Comparison of ENCODE assay signal across 10 mouse cellular contexts in genomic region chr11:66188627-66189287, GRCm38 (mm10). TPM values are rescaled to one million over a fixed set of nuclear protein-coding genes. Genes with fewer than 3 reads are reported as not detected.
A peak's percentile ranks its signal among the peaks of the same experiment; 100 is the strongest.
DNase-seq lines count a peak whose midpoint lies in the region; ATAC-seq and TF ChIP-seq lines count a peak whose summit lies in the region.
"Had no signal": no experiment of that assay in that cellular context is flagged by ENCODE, and none has a peak within 500 bp of the region (broad histone marks: within the 10 kb centered on the region; RNA-seq: fewer than 3 reads in every experiment).

No protein-coding gene starts in this region.

- TF ChIP-seq POLR2A in lung, adult 2 months (IDR thresholded peaks at IDR 0.05; ENCODE audit: borderline replicate concordance, extremely low read depth, low read depth, low read length): no peak
- no peak for TF ChIP-seq POLR2A in thymus, adult 2 months (IDR thresholded peaks at IDR 0.05; ENCODE audit: control insufficient read depth, extremely low read depth, insufficient read depth, low read length, poor library complexity)

- H3K9me3 ChIP-seq in heart, embryonic 10.5 days: no peaks in the 10 kb centered on the region
- H3K9me3 ChIP-seq: embryonic facial prominence, embryonic 12.5 days; liver, embryonic 13.5 days had no signal

- TF ChIP-seq CTCF in lung, adult 2 months (IDR thresholded peaks at IDR 0.05; ENCODE audit: insufficient read depth, low read length): no peak
- no peak for TF ChIP-seq CTCF in thymus, adult 2 months (IDR thresholded peaks at IDR 0.05; ENCODE audit: borderline replicate concordance, control insufficient read depth, extremely low read depth, insufficient read depth, low read length, poor library complexity)

- peak; percentile 94 for DNase-seq in heart, adult 11 months
- no peak for DNase-seq in heart, embryonic 10.5 days (ENCODE audit: low spot score)
- DNase-seq in R1 (ENCODE audit: low read depth, low spot score): peak; percentile 5
- DNase-seq in gastrocnemius, adult 18-20 months (ENCODE audit: low spot score): peak; percentile 62
- DNase-seq in kidney, adult 11 months: peak; percentile 56
- peak; percentile 17 for DNase-seq in lung, adult 2 months
- no peak for DNase-seq in thymus, adult 2 months
- DNase-seq: liver, embryonic 13.5 days had no signal

- no peak overlapping the region for H3K27ac ChIP-seq in heart, embryonic 10.5 days
- no peak overlapping the region for H3K27ac ChIP-seq in thymus, adult 2 months (ENCODE audit: control insufficient read depth, insufficient read depth, low read length)
- H3K27ac ChIP-seq: embryonic facial prominence, embryonic 12.5 days; liver, embryonic 13.5 days had no signal

- ATAC-seq in megakaryocyte, adult 5-6 weeks (ENCODE audit: poor library complexity, severe bottlenecking): no peak

- WGBS in heart, embryonic 10.5 days: 77% methylated on average over 3 of the region's 3 CpGs
- WGBS in lung, adult 2 months: 60% methylated on average over 3 of the region's 3 CpGs
- 84% methylated on average over 3 of the region's 3 CpGs for WGBS in thymus, adult 2 months

- H3K36me3 ChIP-seq in heart, embryonic 10.5 days: no peaks in the 10 kb centered on the region
- no peaks in the 10 kb centered on the region for H3K36me3 ChIP-seq in thymus, adult 2 months (ENCODE audit: control insufficient read depth, insufficient read depth, low read length)
- H3K36me3 ChIP-seq: embryonic facial prominence, embryonic 12.5 days; liver, embryonic 13.5 days had no signal

- H3K4me3 ChIP-seq in heart, embryonic 10.5 days: no peak overlapping the region
- no peak overlapping the region for H3K4me3 ChIP-seq in lung, adult 2 months (replicated peaks; ENCODE audit: extremely low read depth, low read depth, low read length)
- H3K4me3 ChIP-seq in thymus, adult 2 months (ENCODE audit: control insufficient read depth, insufficient read depth, low read length): no peak overlapping the region
- H3K4me3 ChIP-seq: embryonic facial prominence, embryonic 12.5 days; liver, embryonic 13.5 days had no signal

- no peaks in the 10 kb centered on the region for H3K4me1 ChIP-seq in heart, embryonic 10.5 days
- no peaks in the 10 kb centered on the region for H3K4me1 ChIP-seq in lung, adult 2 months (ENCODE audit: control insufficient read depth, insufficient read depth, low read length)
- no peaks in the 10 kb centered on the region for H3K4me1 ChIP-seq in thymus, adult 2 months (replicated peaks; ENCODE audit: control insufficient read depth, insufficient read depth, low read length)
- H3K4me1 ChIP-seq: embryonic facial prominence, embryonic 12.5 days; liver, embryonic 13.5 days had no signal

- no peaks in the 10 kb centered on the region for H3K27me3 ChIP-seq in heart, embryonic 10.5 days (ENCODE audit: insufficient read depth, poor library complexity, severe bottlenecking)
- no peaks in the 10 kb centered on the region for H3K27me3 ChIP-seq in thymus, adult 2 months (ENCODE audit: control insufficient read depth, insufficient read depth, low read length)
- H3K27me3 ChIP-seq: embryonic facial prominence, embryonic 12.5 days; liver, embryonic 13.5 days had no signal

RNA-seq across cellular contexts. Expression of gene Dnah9, which starts 20.4 kb away (rescaled TPM):
- polyA plus RNA-seq in heart, embryonic 10.5 days (2016; fragmentation: Nextera tagmentation; extraction: Ambion mirVana): not detected in 2 replicates
- not detected for total RNA-seq in gastrocnemius, adult 18-20 months (2021)
- polyA plus RNA-seq in lung, adult 2 months (2012; rRNA removed): 3.2 and 3.9 TPM in 2 replicates
- polyA plus RNA-seq in thymus, adult 2 months (2012; rRNA removed): 1.4 and 2.8 TPM in 2 replicates
- not detected in 2 replicates for total RNA-seq in megakaryocyte, adult 5-6 weeks (2015)
- not detected in 2 replicates for total RNA-seq in megakaryocyte, adult 5-6 weeks (2017)
- polyA plus RNA-seq: liver, embryonic 13.5 days had no signal

Comparison
In these comparisons a context has a peak if more than half of its experiments do, and no peak if none do; other contexts are left out.
1. DNase-seq: peak in heart, adult 11 months (single experiment), R1 (single experiment), gastrocnemius, adult 18-20 months (single experiment), kidney, adult 11 months (single experiment) and lung, adult 2 months (single experiment); none in heart, embryonic 10.5 days (single experiment) and thymus, adult 2 months (single experiment).